Mouse (Mus musculus) hindbrain, embryonic 10.5 days (tissue): ENCODE data around the gene Serpina5. TPM values are rescaled to one million over a fixed set of nuclear protein-coding genes. Genes with fewer than 3 reads are reported as not detected.

ENCODE experiments used
- DNase-seq: peaks from one replicate; pipeline ENCODE4 v3.0.0-alpha.2; 2017; ENCODE audit warnings: low spot score
- H3K27ac ChIP-seq: fragments of 300-500 bp; sonication (generic); 2 replicates; pipeline ENCODE4 v1.5.1; 2016; ENCODE audit warnings: mild to moderate bottlenecking, moderate library complexity
- H3K27me3 ChIP-seq: fragments of 300-500 bp; sonication (generic); 2 replicates; pipeline ENCODE4 v1.6.1; 2016; ENCODE audit warnings: mild to moderate bottlenecking; ENCODE audit not compliant: poor library complexity, insufficient read depth, severe bottlenecking
- H3K36me3 ChIP-seq: fragments of 300-500 bp; sonication (generic); 2 replicates; pipeline ENCODE4 v1.6.1; 2016; ENCODE audit warnings: mild to moderate bottlenecking, moderate library complexity
- H3K4me1 ChIP-seq: fragments of 300-500 bp; sonication (generic); replicated peaks from 2 replicates; pipeline ENCODE4 v1.6.1; 2016; ENCODE audit warnings: mild to moderate bottlenecking
- H3K4me3 ChIP-seq: fragments of 300-500 bp; sonication (generic); 2 replicates; pipeline ENCODE4 v1.5.1; 2016; ENCODE audit warnings: mild to moderate bottlenecking, moderate library complexity
- H3K9me3 ChIP-seq: fragments of 300-500 bp; sonication (generic); 2 replicates; pipeline ENCODE4 v1.6.1; 2016; ENCODE audit warnings: mild to moderate bottlenecking, moderate library complexity
- WGBS: fragments of 180-500 bp; shearing (Covaris S2); methylation state at CpG from one replicate; pipeline ENCODE4 v1.1.7; 2016; 5-methylcytosine and 5-hydroxymethylcytosine counted together
- polyA plus RNA-seq: library from polyadenylated mRNA; unstranded; fragments of >200 nt; fragmentation: Nextera tagmentation; extraction: Ambion mirVana; gene quantifications from 2 replicates; pipeline ENCODE4 v1.2.1, GENCODE M21; 2016

Serpina5 gene
- polyA plus RNA-seq, 1 experiment from 2014 or later = not detected

DNA sequence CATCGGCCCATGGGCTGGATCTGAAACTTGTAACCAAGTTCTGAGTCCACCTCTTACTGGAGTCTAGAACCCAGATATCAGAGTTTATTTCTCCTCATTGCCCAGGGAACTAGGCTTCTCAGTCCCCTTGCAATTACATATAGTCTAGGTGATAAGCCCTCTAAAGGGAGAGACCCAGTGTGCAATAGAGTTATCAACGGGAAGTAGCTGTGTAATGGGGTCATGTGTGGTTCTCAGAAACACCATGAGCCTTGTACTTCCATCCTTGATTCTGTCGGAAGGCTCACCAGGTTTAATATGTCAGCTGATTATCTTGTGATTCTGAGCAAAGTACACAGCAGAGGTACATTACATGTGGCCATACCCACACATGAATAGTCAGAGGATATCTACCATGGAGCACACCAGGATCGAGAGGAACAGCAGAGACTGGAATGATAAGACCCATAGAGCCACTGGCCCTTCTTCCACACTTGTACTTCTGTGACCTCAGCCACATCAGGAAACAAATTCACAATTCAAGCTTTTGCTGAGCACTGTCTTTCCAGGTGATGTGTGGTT lies 39.7 kb downstream of the Serpina5 start:
- no peaks in the 10 kb centered on the region for H3K27me3 ChIP-seq
- H3K4me3 ChIP-seq = no peak overlapping the region
- no peak overlapping the region for H3K27ac ChIP-seq
- H3K4me1 ChIP-seq = no peaks in the 10 kb centered on the region
- no peaks in the 10 kb centered on the region for H3K36me3 ChIP-seq
- no peak for DNase-seq
- WGBS = 91% methylated on average over 4 of the region's 4 CpGs
- no peaks in the 10 kb centered on the region for H3K9me3 ChIP-seq

DNA sequence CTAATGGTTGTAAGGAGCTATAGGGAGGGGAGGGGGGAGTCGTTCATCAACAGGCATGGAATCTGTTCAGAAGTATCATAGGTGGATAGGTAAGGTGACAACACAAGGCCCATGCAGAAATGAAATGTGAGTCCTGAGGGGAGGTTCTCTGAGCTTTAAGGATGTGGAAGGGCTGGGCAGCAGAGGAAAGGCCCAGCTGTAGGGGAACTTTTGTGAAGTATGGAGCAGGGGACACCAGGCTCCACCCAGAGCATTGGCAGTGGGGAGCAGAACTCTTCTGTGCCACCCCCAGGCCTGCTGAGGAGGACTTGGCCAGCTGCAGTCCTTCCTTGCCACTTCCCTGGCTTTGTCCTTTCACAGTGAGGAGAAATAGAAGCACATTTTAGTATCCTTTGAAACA lies 40.6 kb downstream of the Serpina5 start:
- Histone ChIP-seq H3K4me1 (no peaks in the 10 kb centered on the region), H3K4me3 (no peak overlapping the region), H3K36me3 (no peaks in the 10 kb centered on the region), H3K27ac (no peak overlapping the region), H3K27me3 (no peaks in the 10 kb centered on the region), H3K9me3 (no peaks in the 10 kb centered on the region)
- 75% methylated on average over 1 of the region's 1 CpGs for WGBS
- DNase-seq = no peak

DNA sequence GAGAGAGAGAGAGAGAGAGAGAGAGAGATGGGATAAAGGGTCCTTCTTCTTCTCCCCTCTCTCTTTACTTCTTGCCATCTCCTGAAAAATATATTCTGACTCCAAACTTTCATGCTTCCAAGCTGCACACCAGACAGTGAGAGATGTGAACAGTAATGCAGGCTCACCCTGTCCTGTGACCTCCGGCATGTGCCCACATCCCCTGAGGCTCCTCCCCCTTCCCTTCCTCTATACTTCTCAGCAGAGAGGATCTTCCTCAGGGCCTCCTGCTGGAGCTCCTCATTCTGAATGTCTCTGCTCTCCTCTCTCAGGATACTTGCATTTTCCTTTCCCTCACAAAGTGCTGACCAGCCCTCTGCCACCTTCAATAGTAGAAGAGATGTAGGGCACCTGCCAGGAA lies 41.5 kb downstream of the Serpina5 start:
- Histone ChIP-seq H3K36me3 (no peaks in the 10 kb centered on the region), H3K27ac (no peak overlapping the region), H3K27me3 (no peaks in the 10 kb centered on the region), H3K4me1 (no peaks in the 10 kb centered on the region), H3K4me3 (no peak overlapping the region), H3K9me3 (no peaks in the 10 kb centered on the region)
- 61% methylated on average over 1 of the region's 1 CpGs for WGBS
- DNase-seq = no peak

DNA sequence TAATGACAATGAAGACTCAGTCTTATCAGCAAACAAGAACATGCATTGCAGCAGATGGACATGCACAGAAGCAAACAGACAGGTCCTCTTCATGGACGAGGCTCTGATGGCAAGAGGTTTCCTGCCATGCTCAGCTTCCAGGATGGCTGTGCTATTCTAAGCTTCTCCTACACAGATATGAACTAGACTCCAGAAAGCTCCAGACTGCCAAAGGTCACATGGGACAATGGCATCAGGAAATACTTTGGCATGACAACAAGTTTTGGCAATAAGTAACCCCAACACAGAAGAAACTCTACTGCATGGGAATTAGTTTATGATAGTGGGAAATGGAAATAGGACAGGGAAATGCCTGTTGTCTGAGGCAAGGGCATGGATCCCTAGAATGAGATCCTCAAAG lies 42.4 kb downstream of the Serpina5 start:
- DNase-seq = no peak
- Histone ChIP-seq H3K27ac (no peak overlapping the region), H3K36me3 (no peaks in the 10 kb centered on the region), H3K9me3 (no peaks in the 10 kb centered on the region), H3K27me3 (no peaks in the 10 kb centered on the region), H3K4me1 (no peaks in the 10 kb centered on the region), H3K4me3 (no peak overlapping the region)
- 81% methylated on average over 1 of the region's 1 CpGs for WGBS

DNA sequence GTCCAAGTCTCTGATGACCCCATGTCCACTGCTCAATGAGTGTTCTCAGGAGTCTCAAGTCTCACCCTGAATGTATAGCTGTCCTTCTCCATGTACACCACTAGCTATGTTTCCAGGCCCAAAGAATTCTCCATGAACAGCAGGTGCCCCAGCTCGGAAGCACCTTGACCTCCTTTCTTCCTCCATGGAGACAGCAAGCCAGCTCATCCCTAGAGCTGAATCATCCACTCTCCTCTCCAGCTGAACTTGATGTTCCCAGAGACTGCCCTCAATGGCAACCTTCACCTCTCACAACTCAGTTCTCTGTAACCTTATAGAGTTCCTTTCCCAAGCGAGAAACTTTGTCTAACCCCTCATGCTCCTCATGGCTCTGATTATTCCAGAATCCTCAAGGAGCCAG lies 44.7 kb downstream of the Serpina5 start:
- DNase-seq = no peak
- Histone ChIP-seq H3K27me3 (no peaks in the 10 kb centered on the region), H3K9me3 (no peaks in the 10 kb centered on the region), H3K4me3 (no peak overlapping the region), H3K27ac (no peak overlapping the region), H3K36me3 (no peaks in the 10 kb centered on the region), H3K4me1 (no peaks in the 10 kb centered on the region)
- WGBS = 79% methylated on average over 2 of the region's 2 CpGs

DNA sequence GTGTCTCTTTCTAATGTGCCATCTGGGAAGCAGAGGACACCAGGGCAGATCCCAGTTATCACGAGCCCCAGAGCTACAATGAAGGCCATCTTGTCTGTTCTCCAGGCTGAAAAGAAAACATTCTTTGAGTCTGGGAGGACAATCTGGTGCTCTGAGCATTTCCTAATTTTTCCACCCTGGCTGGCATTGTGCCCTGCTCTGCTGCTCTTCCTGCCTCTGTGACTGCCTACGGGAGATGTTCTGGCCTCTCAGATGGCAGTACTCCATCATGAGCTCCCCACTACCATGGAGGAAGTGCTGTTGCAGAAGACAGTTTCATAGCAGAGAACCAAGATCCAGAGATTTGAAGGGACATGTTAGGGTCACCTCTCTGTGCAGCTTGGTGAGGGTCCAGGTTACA lies 51.1 kb downstream of the Serpina5 start:
- Histone ChIP-seq H3K4me1 (no peaks in the 10 kb centered on the region), H3K9me3 (no peaks in the 10 kb centered on the region), H3K4me3 (no peak overlapping the region), H3K27me3 (no peaks in the 10 kb centered on the region), H3K27ac (no peak overlapping the region), H3K36me3 (no peaks in the 10 kb centered on the region)
- WGBS = 81% methylated on average over 2 of the region's 2 CpGs
- DNase-seq = no peak

DNA sequence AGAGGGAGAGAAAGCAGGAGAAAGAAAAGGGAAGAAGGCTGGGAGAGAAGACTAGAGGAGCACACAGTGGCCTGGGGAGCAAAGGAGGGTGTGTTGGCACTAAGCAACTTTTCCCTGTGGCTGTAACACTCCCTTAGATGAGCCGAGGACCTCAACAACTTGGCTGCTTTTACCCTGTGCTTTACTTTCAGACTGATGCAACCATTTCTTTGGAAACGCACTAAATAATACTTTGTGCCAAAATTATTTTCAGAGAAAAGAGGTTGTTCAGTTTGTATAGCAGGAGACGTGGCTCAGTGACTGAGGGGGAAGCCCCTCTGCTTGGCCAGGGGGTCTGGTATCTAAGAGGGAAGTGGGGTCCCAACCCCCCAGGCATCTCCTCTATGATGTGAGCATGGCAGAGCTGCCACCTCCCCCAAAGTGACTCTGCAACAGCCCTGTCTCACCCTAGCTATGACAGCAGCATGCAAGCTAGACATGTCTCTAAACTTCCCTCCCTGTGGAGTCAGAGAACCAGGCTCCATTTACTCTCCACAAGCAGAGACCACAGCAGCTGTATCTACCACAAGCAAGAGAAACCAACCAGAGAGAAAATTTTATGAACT lies 52.2 kb downstream of the Serpina5 start:
- Histone ChIP-seq H3K36me3 (no peaks in the 10 kb centered on the region), H3K4me1 (no peaks in the 10 kb centered on the region), H3K27me3 (no peaks in the 10 kb centered on the region), H3K9me3 (no peaks in the 10 kb centered on the region), H3K27ac (no peak overlapping the region), H3K4me3 (no peak overlapping the region)
- 78% methylated on average over 3 of the region's 3 CpGs for WGBS
- no peak for DNase-seq

DNA sequence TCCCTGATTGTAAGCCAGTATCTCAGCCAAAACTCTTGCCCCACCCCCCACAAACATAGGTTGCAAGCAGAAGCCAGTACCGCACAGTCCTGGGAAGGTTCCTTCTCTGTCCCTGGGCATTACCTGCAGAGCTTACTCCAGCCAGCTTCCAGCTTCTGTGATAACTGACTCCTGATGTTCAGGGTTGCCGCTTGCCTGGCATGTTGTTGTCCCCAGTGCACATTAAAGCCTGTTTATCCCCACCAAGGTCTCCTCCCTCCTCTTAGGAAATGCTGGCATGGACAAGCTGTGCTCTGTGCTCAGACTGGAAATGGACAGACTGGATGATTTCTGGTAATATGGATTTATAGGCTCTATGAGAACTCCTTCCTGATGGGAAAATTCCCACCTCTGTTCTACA lies 52.7 kb downstream of the Serpina5 start, which contains the start of gene Serpina3c:
Gene Serpina3c (minus strand): TSS at position 215 of the 400 bp plus-strand sequence.
- no peaks in the 10 kb centered on the region for H3K4me1 ChIP-seq
- no peaks in the 10 kb centered on the region for H3K27me3 ChIP-seq
- H3K36me3 ChIP-seq = no peaks in the 10 kb centered on the region
- DNase-seq = no peak
- no peak within 1 kb of the TSS for H3K4me3 ChIP-seq
- no peak within 1 kb of the TSS for H3K27ac ChIP-seq
- WGBS = 93% methylated on average over 2 of the region's 2 CpGs
- H3K9me3 ChIP-seq = no peaks in the 10 kb centered on the region

Other genes starting within 250 kb of the Serpina5 start
- gene Serpina1a, start 237.6 kb upstream of the Serpina5 start, polyA plus RNA-seq = not detected in 2 replicates
- gene Serpina1c, start 196.2 kb upstream of the Serpina5 start, polyA plus RNA-seq = not detected in 2 replicates
- not detected in 2 replicates for gene Serpina1e, start 142.1 kb upstream of the Serpina5 start, polyA plus RNA-seq
- gene Serpina11, start 111.2 kb upstream of the Serpina5 start, polyA plus RNA-seq = not detected in 2 replicates
- not detected in 2 replicates for gene Serpina9, start 87.4 kb upstream of the Serpina5 start, polyA plus RNA-seq
- not detected in 2 replicates for gene Serpina12, start 56.7 kb upstream of the Serpina5 start, polyA plus RNA-seq
- not detected in 2 replicates for gene Serpina3a, start 11.6 kb downstream of the Serpina5 start, polyA plus RNA-seq
- not detected in 2 replicates for gene Serpina3b, start 26.9 kb downstream of the Serpina5 start, polyA plus RNA-seq
- gene Serpina3c, start 52.8 kb downstream of the Serpina5 start, polyA plus RNA-seq = not detected in 2 replicates
- gene Serpina3f, start 113.4 kb downstream of the Serpina5 start, polyA plus RNA-seq = 0.47 TPM in 1 of 2 replicates, not detected in the other
- not detected in 2 replicates for gene Serpina3g, start 135.1 kb downstream of the Serpina5 start, polyA plus RNA-seq
- 0.34 TPM in 1 of 2 replicates, not detected in the other for gene Serpina3i, start 162.0 kb downstream of the Serpina5 start, polyA plus RNA-seq
- not detected in 2 replicates for gene Serpina3j, start 213.4 kb downstream of the Serpina5 start, polyA plus RNA-seq
- gene Serpina3k, start 237.4 kb downstream of the Serpina5 start, polyA plus RNA-seq = not detected in 2 replicates
- gene Serpina3m, start 237.4 kb downstream of the Serpina5 start, polyA plus RNA-seq = not detected in 2 replicates